Mouse (Mus musculus) T-helper 2 cell (primary cell): ENCODE results near the gene Zfp64.

Experiments used
- in situ Hi-C: fragments of 300-600 bp; cut with MboI, MseI; formaldehyde crosslinking; loops from one replicate; pipeline ENCODE4 v1.15.1; 2025; ENCODE audit warnings: high pct_unique_total_duplicates

Zfp64 gene

GRCm38 (mm10) chr2:168948506-168948905, 6.9 kb downstream of the Zfp64 start:
- in situ Hi-C loops, result no loop called here

DNA sequence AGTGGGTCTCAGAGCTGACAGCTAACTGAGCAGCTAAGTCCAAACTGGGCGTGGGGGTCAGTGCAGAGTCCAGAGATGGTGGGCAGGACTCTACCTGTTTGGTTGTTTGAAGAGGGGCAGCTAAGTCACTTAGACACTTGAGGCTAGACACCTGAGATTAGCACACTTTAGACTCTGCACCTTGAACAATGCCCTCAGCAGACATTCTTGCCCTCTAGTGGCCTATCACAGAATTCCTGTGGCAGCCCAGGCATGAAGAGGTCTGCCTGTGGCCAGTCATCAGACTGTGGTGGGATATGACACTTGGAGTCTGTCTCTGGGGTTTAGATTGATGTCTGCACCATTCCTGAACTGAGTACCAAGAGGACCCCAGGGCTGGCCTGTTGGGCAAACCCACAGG, 7.7 kb downstream of the Zfp64 start:
- in situ Hi-C loops, result no loop called here

DNA sequence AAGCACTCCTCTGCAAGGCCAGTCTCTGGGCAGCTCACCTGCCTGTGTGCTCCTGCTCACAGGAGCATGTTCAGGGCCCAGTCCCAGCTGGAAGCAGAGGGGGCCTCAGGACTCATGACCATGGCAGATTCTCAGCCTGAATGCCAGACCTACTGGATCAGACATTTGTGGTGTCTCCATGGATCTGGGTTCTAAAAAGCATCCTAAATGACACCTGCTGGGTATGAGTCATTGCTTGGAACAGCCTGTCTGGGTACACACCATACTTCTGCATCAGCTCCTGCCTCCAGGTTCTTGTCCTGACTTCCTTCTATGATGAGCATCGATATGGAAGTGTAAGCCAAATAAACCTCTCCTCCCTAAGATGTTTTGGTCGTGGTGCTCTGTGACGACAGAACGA, 11.4 kb downstream of the Zfp64 start:
- in situ Hi-C loops, result no loop called here

- in situ Hi-C loops, result no loop called here
These were observed 15.4 kb downstream of the Zfp64 start for GRCm38 (mm10) chr2:168939941-168940340.

- in situ Hi-C loops, result no loop called here
These were observed 16.0 kb downstream of the Zfp64 start for GRCm38 (mm10) chr2:168939261-168939933.

DNA sequence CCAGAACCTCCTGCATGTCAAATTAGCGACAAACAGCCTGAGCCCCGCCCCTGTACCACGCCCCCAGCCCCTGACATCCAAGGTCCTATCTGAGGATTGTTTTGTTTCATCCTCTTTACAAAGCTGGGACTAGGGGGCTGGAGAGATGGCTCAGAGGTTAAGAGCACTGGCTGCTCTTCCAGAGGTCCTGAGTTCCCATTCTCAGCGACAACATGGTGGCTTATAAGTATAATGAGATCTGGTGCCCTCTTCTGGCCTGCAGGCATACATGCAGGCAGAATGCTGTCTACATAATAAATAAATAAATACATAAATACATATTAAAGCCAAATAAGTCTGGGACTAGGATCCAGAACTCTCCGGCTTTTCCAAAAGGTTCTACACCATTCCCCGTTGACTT, 18.5 kb downstream of the Zfp64 start:
- in situ Hi-C loops, result no loop called here

GRCm38 (mm10) chr2:168935165-168935564, 20.2 kb downstream of the Zfp64 start:
- in situ Hi-C loops, result no loop called here

GRCm38 (mm10) chr2:168931686-168932085, 23.7 kb downstream of the Zfp64 start:
- in situ Hi-C loops, result no loop called here

GRCm38 (mm10) chr2:168929691-168930090, 25.7 kb downstream of the Zfp64 start:
- in situ Hi-C loops, result no loop called here

- in situ Hi-C loops, result no loop called here
These were observed 28.0 kb downstream of the Zfp64 start for GRCm38 (mm10) chr2:168927401-168927800.

GRCm38 (mm10) chr2:168926257-168926810, 29.1 kb downstream of the Zfp64 start:
- in situ Hi-C loops, result no loop called here

GRCm38 (mm10) chr2:168923706-168924105, 31.7 kb downstream of the Zfp64 start:
- in situ Hi-C loops, result no loop called here

DNA sequence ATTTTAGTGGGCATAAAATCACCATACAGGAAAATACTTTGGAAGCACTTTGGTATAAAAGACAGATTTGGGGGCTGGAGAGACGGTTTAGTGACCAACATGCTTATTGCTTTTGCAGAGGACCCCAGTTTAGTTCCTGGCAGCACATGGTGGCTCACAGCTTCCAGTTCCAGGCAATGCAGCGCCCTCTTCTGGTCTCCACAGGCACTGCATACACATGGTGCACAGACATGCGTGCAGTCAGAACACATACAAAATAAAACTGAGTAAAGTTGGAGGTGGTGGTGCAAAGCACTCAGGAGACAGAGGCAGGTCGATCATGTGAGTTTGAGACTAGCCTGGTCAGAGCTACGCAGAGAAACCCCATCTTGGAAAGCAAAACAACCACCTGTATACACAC, 32.9 kb downstream of the Zfp64 start:
- in situ Hi-C loops, result no loop called here

DNA sequence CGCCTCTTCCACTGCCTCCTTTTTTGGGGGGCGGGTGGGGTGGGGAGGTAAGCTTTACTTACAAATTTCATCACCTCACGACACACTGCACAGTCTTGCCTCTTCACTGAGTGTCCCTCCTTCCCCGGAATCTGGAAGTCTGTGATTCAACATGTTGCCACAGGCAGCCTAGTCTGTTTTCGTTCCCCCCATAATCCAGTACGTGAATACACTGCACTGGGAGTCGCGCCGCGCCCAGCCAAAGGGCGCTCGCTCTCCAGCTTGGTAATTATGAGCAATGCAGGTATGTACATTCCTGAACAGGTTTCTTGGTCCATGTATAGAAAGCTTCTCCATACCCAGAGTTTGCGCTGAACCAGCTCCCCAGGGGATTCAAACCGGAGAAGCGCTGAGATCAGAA, 35.4 kb downstream of the Zfp64 start:
- in situ Hi-C loops, result no loop called here

- in situ Hi-C loops, result no loop called here
These were observed 42.3 kb downstream of the Zfp64 start for GRCm38 (mm10) chr2:168912901-168913721.

DNA sequence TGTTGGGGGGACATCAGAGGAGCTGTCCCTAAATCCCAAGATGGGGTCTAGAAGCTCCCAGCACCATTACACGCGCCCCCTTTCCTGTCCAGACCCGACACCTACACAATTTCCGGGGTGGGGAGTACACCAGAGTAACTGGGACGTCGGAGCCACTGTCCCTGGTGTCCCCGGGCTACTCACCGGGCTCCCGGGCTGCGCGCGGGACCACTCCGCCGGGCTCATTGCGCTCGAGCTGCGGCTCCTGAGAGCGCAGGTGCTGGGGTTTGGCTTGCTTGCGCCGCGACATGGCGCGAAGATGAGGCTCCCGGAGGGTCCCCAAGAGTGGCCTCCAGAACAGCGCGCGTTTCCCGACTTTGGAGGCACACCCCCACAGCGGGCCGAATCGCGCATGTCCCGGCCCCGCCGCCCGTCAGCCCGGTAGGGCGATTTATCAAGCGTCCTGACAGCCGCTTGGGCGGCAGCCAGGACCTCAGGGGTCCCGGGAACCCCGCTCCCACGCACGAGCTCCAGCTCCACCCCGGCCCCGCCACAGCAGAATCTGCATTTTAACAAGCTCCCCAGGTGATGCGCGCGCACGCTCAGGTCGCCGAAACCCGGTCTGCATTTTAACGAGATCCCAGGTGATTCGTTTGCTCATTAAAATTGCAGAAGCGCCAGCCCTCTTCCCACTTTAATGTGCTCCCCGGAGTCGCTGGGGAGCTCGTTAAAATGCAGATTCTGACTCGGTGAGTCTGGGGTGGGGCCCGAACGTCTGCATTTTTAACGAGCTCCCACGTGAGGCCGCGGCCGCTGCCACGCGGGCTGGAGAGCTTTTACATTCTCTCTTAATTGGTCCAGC, 43.1 kb downstream of the Zfp64 start:
- in situ Hi-C loops, result no loop called here

GRCm38 (mm10) chr2:168911527-168911926, 43.9 kb downstream of the Zfp64 start:
- in situ Hi-C loops, result no loop called here

DNA sequence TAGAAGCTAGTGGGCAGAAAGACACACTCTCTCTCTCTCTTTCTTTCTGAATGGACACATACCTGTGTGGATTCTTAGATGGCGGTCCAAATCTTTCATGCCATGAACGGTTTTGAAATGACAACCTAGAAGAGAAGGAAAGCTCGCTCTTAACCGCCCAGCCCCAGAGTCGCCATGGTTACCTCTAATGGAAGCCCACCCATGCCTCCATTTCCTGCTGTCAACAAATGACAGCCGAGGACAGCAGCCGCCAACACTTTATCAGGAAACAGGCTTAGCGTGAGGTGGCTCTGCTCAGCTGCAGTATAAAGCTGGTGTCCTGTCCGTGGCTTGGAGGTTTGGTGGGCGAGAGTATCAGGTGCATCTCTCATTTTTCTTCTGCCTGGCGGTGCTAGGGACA, 49.4 kb downstream of the Zfp64 start:
- in situ Hi-C loops, result no loop called here

DNA sequence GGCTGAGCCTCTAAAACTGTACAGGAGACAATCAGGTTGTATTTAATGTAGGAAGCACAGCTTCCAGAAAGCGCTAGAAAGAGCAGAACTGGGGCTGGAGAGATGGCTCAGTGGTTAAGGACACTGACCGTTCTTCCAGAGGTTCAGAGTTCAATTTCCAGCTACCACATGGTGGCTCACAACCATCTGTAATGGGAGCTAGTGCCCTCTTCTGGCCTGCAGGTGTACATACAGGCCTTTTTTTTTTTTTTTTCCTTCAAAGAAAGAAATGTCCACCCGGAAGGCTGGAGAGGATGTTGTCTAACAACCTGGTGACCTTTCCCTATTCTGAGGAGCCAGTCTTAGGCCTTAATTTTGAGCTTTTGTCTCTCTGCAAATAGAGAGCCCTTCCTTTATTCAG, 50.5 kb downstream of the Zfp64 start:
- in situ Hi-C loops, result no loop called here

DNA sequence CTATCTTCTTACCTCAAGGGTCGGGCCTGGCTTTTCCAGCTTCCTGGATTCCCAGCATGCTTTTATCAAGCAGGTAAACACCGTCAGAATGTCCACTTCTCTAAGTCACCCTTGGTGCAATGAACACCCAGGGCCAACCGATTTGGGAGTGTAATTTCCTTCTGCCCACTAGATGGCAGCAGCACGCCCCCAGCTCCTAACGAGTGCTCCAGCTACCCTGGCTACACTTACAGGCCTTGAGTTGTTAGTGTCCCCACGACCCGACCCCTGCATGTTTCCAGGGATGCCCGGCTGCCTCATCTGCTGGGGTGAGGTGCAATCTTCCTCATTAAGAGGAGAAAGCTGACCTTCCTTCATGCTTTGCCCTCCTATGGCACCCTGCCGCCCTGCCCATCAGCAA, 51.2 kb downstream of the Zfp64 start:
- in situ Hi-C loops, result no loop called here

DNA sequence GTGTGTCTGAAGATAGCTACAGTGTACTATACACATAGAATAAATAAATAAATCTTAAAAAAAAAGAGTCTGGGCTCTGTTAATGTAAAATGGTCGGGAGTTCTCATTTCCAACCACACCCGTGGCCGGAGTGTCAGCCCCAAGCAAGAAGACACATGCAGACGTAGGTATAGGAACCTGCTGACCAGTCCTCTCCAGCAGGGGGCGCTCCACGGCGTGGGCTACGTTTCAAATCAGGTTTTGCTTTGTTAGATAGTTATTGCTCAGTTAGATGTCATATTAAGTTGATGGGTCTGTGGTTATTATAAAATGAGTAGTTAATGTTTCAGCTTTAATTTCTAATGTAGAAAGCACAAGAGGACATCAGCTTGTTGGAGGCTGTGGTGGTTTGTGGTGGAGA, 52.8 kb downstream of the Zfp64 start:
- in situ Hi-C loops, result no loop called here

GRCm38 (mm10) chr2:168897906-168898305, 57.5 kb downstream of the Zfp64 start:
- in situ Hi-C loops, result no loop called here
